Mouse (Mus musculus) hindbrain, embryonic 11.5 days (tissue): Measurements from ENCODE around the gene Lsm14b. TPM values are rescaled to one million over a fixed set of nuclear protein-coding genes. Genes with fewer than 3 reads are reported as not detected.

Source experiments
- ATAC-seq: fragments of 200-750 bp; cut with Nextera tagmentation; 2 replicates; pipeline ENCODE4 v1.8.0; 2017; ENCODE audit warnings: mild to moderate bottlenecking, moderate TSS enrichment, moderate library complexity; ENCODE audit not compliant: low FRiP score
- DNase-seq: peaks from one replicate; pipeline ENCODE4 v3.0.0-alpha.2; 2015; ENCODE audit warnings: low spot score
- H3K27ac ChIP-seq: fragments of 300-500 bp; sonication (generic); 2 replicates; pipeline ENCODE4 v1.5.1; 2014; ENCODE audit warnings: mild to moderate bottlenecking, low read depth, low read length
- H3K27me3 ChIP-seq: fragments of 300-500 bp; sonication (generic); 2 replicates; pipeline ENCODE4 v1.6.1; 2014; ENCODE audit warnings: mild to moderate bottlenecking, low read length, moderate library complexity, mixed read lengths; ENCODE audit not compliant: control insufficient read depth, insufficient read depth
- H3K36me3 ChIP-seq: fragments of 300-500 bp; sonication (generic); 2 replicates; pipeline ENCODE4 v1.6.1; 2014; ENCODE audit warnings: mild to moderate bottlenecking, low read length, moderate library complexity, mixed read lengths; ENCODE audit not compliant: control insufficient read depth, insufficient read depth
- H3K4me1 ChIP-seq: fragments of 300-500 bp; sonication (generic); replicated peaks from 2 replicates; pipeline ENCODE4 v1.6.1; 2014; ENCODE audit warnings: low read length, mixed read lengths; ENCODE audit not compliant: control insufficient read depth, insufficient read depth
- H3K4me2 ChIP-seq: fragments of 300-500 bp; sonication (generic); replicated peaks from 2 replicates; pipeline ENCODE4 v1.6.1; 2014; ENCODE audit warnings: mild to moderate bottlenecking, low read depth, low read length
- H3K4me3 ChIP-seq: fragments of 300-500 bp; sonication (generic); 2 replicates; pipeline ENCODE4 v1.5.1; 2014; ENCODE audit warnings: low read depth, low read length
- H3K9ac ChIP-seq: fragments of 300-500 bp; sonication (generic); 2 replicates; pipeline ENCODE4 v1.6.1; 2014; ENCODE audit warnings: low read depth, low read length
- H3K9me3 ChIP-seq: fragments of 300-500 bp; sonication (generic); 2 replicates; pipeline ENCODE4 v1.6.1; 2016; ENCODE audit warnings: low read length; ENCODE audit not compliant: control insufficient read depth
- WGBS: fragments of 180-500 bp; shearing (Covaris S2); extraction: QIAGEN DNeasy Blood & Tissue Kit; methylation state at CpG from one replicate; pipeline ENCODE4 v1.1.7; 2014; 5-methylcytosine and 5-hydroxymethylcytosine counted together
- polyA plus RNA-seq: library from polyadenylated mRNA; unstranded; fragments of >200 nt; fragmentation: Nextera tagmentation; extraction: Ambion mirVana; gene quantifications from 2 replicates; pipeline ENCODE4 v1.2.1, GENCODE M21; 2014

The Lsm14b gene
- polyA plus RNA-seq, 1 experiment from 2014 or later: 13.5 TPM

- DNase-seq (no peak), ATAC-seq (no peak)
- Histone ChIP-seq H3K9ac (no peak overlapping the region), H3K4me3 (no peak overlapping the region), H3K27ac (no peak overlapping the region), H3K4me2 (no peak overlapping the region), H3K9me3 (no peaks in the 10 kb centered on the region), H3K27me3 (no peaks in the 10 kb centered on the region), H3K4me1 (no peaks in the 10 kb centered on the region), H3K36me3 (no peaks in the 10 kb centered on the region)
- WGBS: 85% methylated on average over 3 of the region's 3 CpGs
Measured at GRCm38 (mm10) chr2:179982715-179983114, 42.1 kb upstream of the Lsm14b start.

- Histone ChIP-seq H3K27me3 (no peaks in the 10 kb centered on the region), H3K27ac (no peak overlapping the region), H3K4me1 (no peaks in the 10 kb centered on the region), H3K4me3 (no peak overlapping the region), H3K4me2 (no peak overlapping the region), H3K9ac (no peak overlapping the region), H3K9me3 (no peaks in the 10 kb centered on the region), H3K36me3 (no peaks in the 10 kb centered on the region)
- 47% methylated on average over 7 of the region's 7 CpGs for WGBS
- no peak for ATAC-seq
- DNase-seq: no peak
Measured at GRCm38 (mm10) chr2:179984830-179985229, 40.0 kb upstream of the Lsm14b start.

- Histone ChIP-seq H3K27ac (no peak overlapping the region), H3K27me3 (no peaks in the 10 kb centered on the region), H3K4me1 (no peaks in the 10 kb centered on the region), H3K9ac (0 out of 2 replicates have a peak overlapping the region, but pooled peaks have one; percentile 4), H3K9me3 (no peaks in the 10 kb centered on the region), H3K36me3 (no peaks in the 10 kb centered on the region), H3K4me2 (no peak overlapping the region), H3K4me3 (no peak overlapping the region)
- WGBS: 81% methylated on average over 1 of the region's 1 CpGs
- ATAC-seq: no peak
- no peak for DNase-seq
Measured at GRCm38 (mm10) chr2:179985695-179986094, 39.1 kb upstream of the Lsm14b start.

- no peak for ATAC-seq
- Histone ChIP-seq H3K4me2 (no peak overlapping the region), H3K4me3 (no peak overlapping the region), H3K9ac (no peak overlapping the region), H3K27ac (no peak overlapping the region), H3K27me3 (no peaks in the 10 kb centered on the region), H3K36me3 (no peaks in the 10 kb centered on the region), H3K4me1 (no peaks in the 10 kb centered on the region), H3K9me3 (no peaks in the 10 kb centered on the region)
- WGBS: 72% methylated on average over 10 of the region's 10 CpGs
- no peak for DNase-seq
Measured at GRCm38 (mm10) chr2:179986437-179987022, 38.3 kb upstream of the Lsm14b start.

GRCm38 (mm10) chr2:179989098-179989497 is 35.7 kb upstream of the Lsm14b start:
- WGBS: 45% methylated on average over 1 of the region's 1 CpGs
- H3K4me2 ChIP-seq: no peak overlapping the region
- H3K27me3 ChIP-seq: no peaks in the 10 kb centered on the region
- H3K4me3 ChIP-seq: no peak overlapping the region
- no peak overlapping the region for H3K9ac ChIP-seq
- H3K36me3 ChIP-seq: no peaks in the 10 kb centered on the region
- DNase-seq: no peak
- H3K27ac ChIP-seq: no peak overlapping the region
- no peaks in the 10 kb centered on the region for H3K4me1 ChIP-seq
- no peak for ATAC-seq
- no peaks in the 10 kb centered on the region for H3K9me3 ChIP-seq

GRCm38 (mm10) chr2:179993071-179993470 is 31.7 kb upstream of the Lsm14b start:
- Histone ChIP-seq H3K27ac (no peak overlapping the region), H3K36me3 (no peaks in the 10 kb centered on the region), H3K4me1 (no peaks in the 10 kb centered on the region), H3K27me3 (no peaks in the 10 kb centered on the region), H3K9ac (no peak overlapping the region), H3K4me2 (no peak overlapping the region), H3K4me3 (no peak overlapping the region), H3K9me3 (no peaks in the 10 kb centered on the region)
- ATAC-seq (no peak), DNase-seq (no peak)
- 86% methylated on average over 5 of the region's 5 CpGs for WGBS

GRCm38 (mm10) chr2:179998431-179998830 is 26.4 kb upstream of the Lsm14b start:
- Histone ChIP-seq H3K9me3 (no peaks in the 10 kb centered on the region), H3K36me3 (no peaks in the 10 kb centered on the region), H3K27me3 (no peaks in the 10 kb centered on the region), H3K4me3 (no peak overlapping the region), H3K4me2 (no peak overlapping the region), H3K9ac (no peak overlapping the region), H3K27ac (no peak overlapping the region), H3K4me1 (no peaks in the 10 kb centered on the region)
- DNase-seq (no peak), ATAC-seq (no peak)
- WGBS: 71% methylated on average over 4 of the region's 4 CpGs

- no peak overlapping the region for H3K4me3 ChIP-seq
- no peaks in the 10 kb centered on the region for H3K27me3 ChIP-seq
- WGBS: 91% methylated on average over 9 of the region's 9 CpGs
- DNase-seq (no peak), ATAC-seq (no peak)
- H3K27ac ChIP-seq: no peak overlapping the region
- no peaks in the 10 kb centered on the region for H3K4me1 ChIP-seq
- no peaks in the 10 kb centered on the region for H3K36me3 ChIP-seq
- H3K4me2 ChIP-seq: no peak overlapping the region
- no peak overlapping the region for H3K9ac ChIP-seq
- H3K9me3 ChIP-seq: no peaks in the 10 kb centered on the region
Measured at GRCm38 (mm10) chr2:180001635-180002034, 23.2 kb upstream of the Lsm14b start.

GRCm38 (mm10) chr2:180005656-180006351 is 19.0 kb upstream of the Lsm14b start:
- Histone ChIP-seq H3K9me3 (no peaks in the 10 kb centered on the region), H3K4me1 (no peaks in the 10 kb centered on the region), H3K9ac (no peak overlapping the region), H3K27me3 (no peaks in the 10 kb centered on the region), H3K36me3 (no peaks in the 10 kb centered on the region), H3K27ac (no peak overlapping the region), H3K4me2 (no peak overlapping the region), H3K4me3 (no peak overlapping the region)
- no peak for ATAC-seq
- WGBS: 63% methylated on average over 5 of the region's 5 CpGs
- DNase-seq: no peak
